ENCODE assay signal across 10 mouse cellular contexts in the genomic region with DNA sequence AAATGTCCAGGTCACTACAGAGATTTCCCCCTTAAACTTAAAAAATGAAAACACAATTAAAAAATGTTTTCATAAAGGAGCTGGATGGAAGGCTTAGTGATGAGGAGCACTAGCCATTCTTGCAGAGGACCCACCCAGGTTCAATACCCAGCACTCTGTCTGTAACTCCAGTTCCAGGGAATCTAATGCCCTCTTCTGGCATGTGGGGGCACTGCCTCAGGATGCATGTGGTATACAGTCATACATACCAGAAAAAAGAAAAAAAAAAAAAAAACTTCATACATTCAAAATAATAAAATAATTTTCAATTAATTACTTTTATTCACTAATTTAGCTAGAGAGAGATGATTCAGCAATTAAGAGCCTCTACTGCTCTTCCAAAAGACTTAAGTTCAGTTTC.
DNase-seq lines count a peak whose midpoint lies in the region; ATAC-seq and TF ChIP-seq lines count a peak whose summit lies in the region.
"Had no signal": no experiment of that assay in that cellular context is flagged by ENCODE, and none has a peak within 500 bp of the region (broad histone marks: within the 10 kb centered on the region; RNA-seq: fewer than 3 reads in every experiment).

No protein-coding gene starts in this region.

- peak; percentile 32 for DNase-seq in adrenal gland, adult 2 months
- no peak for DNase-seq in adrenal gland, adult 18-20 months (ENCODE audit: low spot score in 2 of 2)
- DNase-seq in left cerebral cortex, adult 2 months (ENCODE audit: extremely low spot score in 1 of 2, low spot score in 2 of 2) = no peak
- DNase-seq in left cerebral cortex, postnatal 14 days (ENCODE audit: low spot score in 2 of 2) = no peak
- peak; percentile 36 for DNase-seq in adrenal gland, postnatal 25 days
- DNase-seq in lung, postnatal 14 days = peak; percentile 38
- no peak for DNase-seq in ovary, postnatal 14 days (ENCODE audit: low spot score)

- H3K27ac ChIP-seq in left cerebral cortex, adult 2 months = no peak overlapping the region
- no peak overlapping the region for H3K27ac ChIP-seq in forebrain, embryonic 12.5 days
- H3K27ac ChIP-seq: hindbrain, embryonic 14.5 days; limb, embryonic 13.5 days had no signal

- no peaks in the 10 kb centered on the region for H3K27me3 ChIP-seq in forebrain, embryonic 12.5 days
- H3K27me3 ChIP-seq: limb, embryonic 13.5 days had no signal

- no peak overlapping the region for H3K4me3 ChIP-seq in left cerebral cortex, adult 2 months
- no peak overlapping the region for H3K4me3 ChIP-seq in forebrain, embryonic 12.5 days (replicated peaks)
- H3K4me3 ChIP-seq: limb, embryonic 13.5 days had no signal

- H3K9me3 ChIP-seq in forebrain, embryonic 12.5 days = no peaks in the 10 kb centered on the region
- H3K9me3 ChIP-seq: limb, embryonic 13.5 days had no signal

- no peaks in the 10 kb centered on the region for H3K36me3 ChIP-seq in forebrain, embryonic 12.5 days (replicated peaks)
- H3K36me3 ChIP-seq: limb, embryonic 13.5 days had no signal

- no peak overlapping the region for H3K4me2 ChIP-seq in forebrain, embryonic 12.5 days
- H3K4me2 ChIP-seq: hindbrain, embryonic 14.5 days; limb, embryonic 13.5 days had no signal

- intact Hi-C loops in left cerebral cortex, adult 2 months (cut with DNase I) = no loop called here
- intact Hi-C loops in left cerebral cortex, postnatal 14 days (cut with DNase I) = no loop called here

- peaks cover 5% of the 10 kb centered on the region; the same call in 1 of the 2 replicates for H3K4me1 ChIP-seq in forebrain, embryonic 12.5 days

- TF ChIP-seq CTCF in left cerebral cortex, adult 2 months (IDR thresholded peaks at IDR 0.05) = peak; percentile 44

- H3K9ac ChIP-seq in forebrain, embryonic 12.5 days = no peak overlapping the region
- H3K9ac ChIP-seq: hindbrain, embryonic 14.5 days; limb, embryonic 13.5 days had no signal

- ATAC-seq in forebrain, embryonic 12.5 days (ENCODE audit: low FRiP score) = no peak

Comparison
In these comparisons a context has a peak if more than half of its experiments do, and no peak if none do; other contexts are left out.
1. DNase-seq: peak in adrenal gland, adult 2 months (single experiment), adrenal gland, postnatal 25 days (single experiment) and lung, postnatal 14 days (single experiment); none in adrenal gland, adult 18-20 months (0 of 2), left cerebral cortex, adult 2 months (0 of 2), left cerebral cortex, postnatal 14 days (0 of 2) and ovary, postnatal 14 days (single experiment).